Mouse (Mus musculus): Measurements from ENCODE around the gene Tmem43.

Tmem43 gene

DNA sequence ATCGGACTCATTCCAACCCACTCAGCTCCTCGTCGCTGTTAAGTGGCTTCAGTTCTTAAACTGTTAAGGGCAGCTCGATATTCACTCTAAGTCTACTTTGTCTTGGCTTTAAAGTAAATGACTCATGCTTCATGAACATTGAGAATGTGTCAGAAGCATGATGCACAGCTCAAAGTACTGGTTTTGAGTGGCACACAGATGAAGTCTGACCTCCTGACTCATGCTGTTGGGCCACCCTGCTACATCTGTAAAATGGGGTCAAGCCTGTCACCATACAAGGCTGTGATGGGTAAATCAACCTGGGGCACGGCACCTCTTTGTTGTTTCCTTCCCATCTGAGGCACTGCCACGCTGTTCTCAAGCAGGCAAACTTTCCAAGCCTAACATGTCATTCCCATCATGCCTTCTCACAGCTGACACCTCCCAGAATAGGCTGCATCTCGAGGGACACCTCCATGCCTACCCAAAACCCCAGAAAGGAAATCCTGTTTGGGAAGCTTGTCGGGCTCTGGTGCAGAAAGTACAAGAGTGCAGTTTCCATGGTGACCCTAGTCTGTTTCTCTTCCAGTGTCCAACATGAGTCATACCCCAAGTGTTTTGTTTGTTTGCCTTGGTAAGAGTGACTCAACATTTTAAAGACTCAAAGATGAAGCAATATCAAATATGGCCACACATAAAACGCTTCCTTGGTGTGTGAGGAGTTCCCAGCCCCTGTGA is 15.2 kb downstream of the Tmem43 start:
- no peak for DNase-seq (ENCODE audit: extremely low read depth, low read depth, low spot score)

GRCm38 (mm10) chr6:91489872-91490271 is 16.4 kb downstream of the Tmem43 start:
- no peak for DNase-seq (ENCODE audit: extremely low read depth, low read depth, low spot score)

GRCm38 (mm10) chr6:91491004-91491403 is 17.5 kb downstream of the Tmem43 start:
- no peak for DNase-seq (ENCODE audit: extremely low read depth, low read depth, low spot score)

- no peak for DNase-seq (ENCODE audit: extremely low read depth, low read depth, low spot score)
Observed at GRCm38 (mm10) chr6:91493053-91493452, 19.6 kb downstream of the Tmem43 start.

DNA sequence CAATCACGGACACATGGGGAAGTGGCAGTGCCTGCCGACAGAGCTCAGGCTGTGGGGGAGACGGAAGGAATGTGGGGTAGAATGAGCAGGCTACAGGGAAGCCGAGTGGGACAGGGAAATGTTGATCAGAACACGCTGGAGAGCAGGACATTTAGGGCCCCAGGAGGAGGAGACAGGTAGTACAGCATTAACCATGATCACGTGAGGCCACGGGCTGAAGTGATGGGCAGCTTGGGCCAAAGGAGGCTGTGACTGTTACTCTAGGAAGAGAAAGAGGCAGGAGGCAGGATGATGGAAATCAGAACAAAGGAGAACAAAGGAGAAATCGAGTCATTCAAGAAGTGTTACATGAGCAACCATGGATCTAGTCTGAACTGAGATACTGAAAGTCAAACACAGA is 21.0 kb downstream of the Tmem43 start:
- DNase-seq (ENCODE audit: extremely low read depth, low read depth, low spot score): no peak

DNA sequence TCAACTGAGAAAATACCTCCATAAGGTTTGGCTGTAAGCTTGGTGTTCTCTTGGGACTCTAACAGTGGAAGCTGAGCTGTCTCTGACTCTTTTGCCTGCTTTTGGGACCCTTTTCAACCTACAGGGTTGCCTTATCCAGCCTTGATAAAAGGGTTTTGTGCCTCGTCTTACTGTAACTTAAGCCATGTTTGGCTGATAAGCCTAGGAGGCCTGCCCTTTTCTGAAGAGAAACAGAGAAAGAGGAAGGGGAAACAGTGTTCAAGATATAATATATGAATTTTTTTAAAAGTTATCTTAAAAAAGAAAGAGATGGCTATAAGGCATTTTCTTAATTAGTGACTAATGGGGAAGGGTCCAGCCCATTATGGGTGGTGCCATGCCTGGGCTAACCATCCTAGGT is 29.8 kb downstream of the Tmem43 start:
- no peak for DNase-seq (ENCODE audit: extremely low read depth, low read depth, low spot score)

- DNase-seq (ENCODE audit: extremely low read depth, low read depth, low spot score): no peak
Observed at GRCm38 (mm10) chr6:91506036-91506435, 32.5 kb downstream of the Tmem43 start.

DNA sequence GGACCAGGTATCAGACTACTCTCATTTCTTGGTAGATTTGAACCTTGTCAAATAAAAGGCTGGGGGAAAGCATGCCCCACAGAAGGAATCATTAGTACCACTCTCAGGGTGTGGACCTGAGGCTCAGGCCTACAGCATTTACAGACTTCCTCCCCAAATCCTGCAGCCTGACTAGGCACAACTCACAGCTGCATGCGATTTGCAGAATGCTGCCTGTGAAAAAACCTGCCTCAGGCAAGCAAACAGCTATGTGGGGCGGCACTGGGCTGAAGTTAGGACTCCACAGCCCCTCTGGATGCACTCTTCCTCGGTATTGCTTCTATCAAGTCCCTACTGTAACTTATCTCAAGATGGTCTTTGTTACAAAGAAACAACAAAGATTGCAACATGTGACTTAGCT is 34.5 kb downstream of the Tmem43 start:
- no peak for DNase-seq (ENCODE audit: extremely low read depth, low read depth, low spot score)

DNA sequence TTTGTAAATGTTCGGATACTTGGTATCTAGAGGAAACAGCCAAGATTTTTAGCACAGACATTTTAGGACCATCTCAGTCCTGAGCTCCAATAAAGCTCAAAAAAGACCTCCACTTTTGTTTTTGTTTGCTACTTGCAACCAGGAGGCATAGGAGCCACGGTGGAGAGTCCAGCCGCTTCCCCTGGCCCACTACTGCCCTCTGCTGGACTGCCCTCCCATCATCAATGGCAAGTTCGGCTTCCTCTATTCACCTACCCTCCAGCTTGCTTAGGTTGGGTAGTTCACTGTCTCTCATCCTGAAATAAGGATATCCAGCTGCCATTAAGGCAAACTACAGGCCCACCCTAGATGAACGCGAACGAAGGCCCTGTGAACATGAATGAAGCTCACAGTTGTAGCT is 35.8 kb downstream of the Tmem43 start:
- DNase-seq (ENCODE audit: extremely low read depth, low read depth, low spot score): no peak

DNA sequence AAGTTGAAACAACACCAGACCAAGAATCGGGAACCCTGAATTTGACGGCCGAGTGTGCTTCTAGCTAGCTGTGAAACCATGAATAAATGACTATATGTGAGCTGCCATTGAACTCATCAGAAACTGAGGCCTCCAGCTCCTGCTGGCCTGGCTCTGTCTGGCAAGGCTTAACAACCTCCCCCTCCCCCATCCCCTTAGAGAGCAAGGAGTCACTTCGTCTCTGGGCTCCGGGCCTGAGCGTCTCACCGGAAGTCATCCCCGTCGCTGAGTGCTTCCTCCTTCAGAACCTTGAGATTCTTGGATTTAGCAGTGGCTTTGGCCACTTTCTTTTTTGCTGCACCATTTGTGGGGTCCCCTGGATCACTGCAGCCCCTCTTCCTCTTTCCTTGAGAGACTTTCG is 36.7 kb downstream of the Tmem43 start:
- DNase-seq (ENCODE audit: extremely low read depth, low read depth, low spot score): no peak

GRCm38 (mm10) chr6:91514135-91514534 is 40.6 kb downstream of the Tmem43 start:
- DNase-seq (ENCODE audit: extremely low read depth, low read depth, low spot score): no peak

DNA sequence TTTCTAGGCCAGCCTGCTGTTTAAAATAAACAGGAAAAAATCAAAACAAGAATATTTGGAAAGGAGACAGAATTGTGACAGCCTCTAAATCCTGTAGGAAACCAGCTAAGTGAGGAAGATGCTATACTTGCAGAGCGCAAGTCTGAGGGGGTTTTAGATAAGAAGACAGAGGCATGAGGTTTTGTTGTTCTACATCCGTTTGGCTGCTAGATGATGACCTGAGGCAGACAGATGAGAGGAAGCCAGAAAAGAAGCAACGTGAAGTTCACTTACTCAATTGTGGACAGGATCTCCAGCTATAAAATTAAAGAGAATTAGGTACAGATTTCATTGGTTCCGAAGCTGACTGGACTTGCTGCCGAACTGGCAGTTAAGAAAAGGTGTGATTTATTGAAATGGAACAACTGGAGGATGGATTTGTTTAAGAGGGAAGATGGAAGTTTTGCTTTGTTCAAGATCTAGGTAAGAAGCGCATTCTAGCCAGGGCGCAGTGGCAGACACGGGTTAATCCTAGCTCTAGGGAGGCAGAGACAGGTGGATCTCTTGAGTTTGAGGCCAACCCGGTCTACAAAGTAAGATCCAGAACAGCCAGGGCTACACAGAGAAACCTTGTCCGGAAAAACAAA is 41.3 kb downstream of the Tmem43 start:
- DNase-seq (ENCODE audit: extremely low read depth, low read depth, low spot score): no peak

DNA sequence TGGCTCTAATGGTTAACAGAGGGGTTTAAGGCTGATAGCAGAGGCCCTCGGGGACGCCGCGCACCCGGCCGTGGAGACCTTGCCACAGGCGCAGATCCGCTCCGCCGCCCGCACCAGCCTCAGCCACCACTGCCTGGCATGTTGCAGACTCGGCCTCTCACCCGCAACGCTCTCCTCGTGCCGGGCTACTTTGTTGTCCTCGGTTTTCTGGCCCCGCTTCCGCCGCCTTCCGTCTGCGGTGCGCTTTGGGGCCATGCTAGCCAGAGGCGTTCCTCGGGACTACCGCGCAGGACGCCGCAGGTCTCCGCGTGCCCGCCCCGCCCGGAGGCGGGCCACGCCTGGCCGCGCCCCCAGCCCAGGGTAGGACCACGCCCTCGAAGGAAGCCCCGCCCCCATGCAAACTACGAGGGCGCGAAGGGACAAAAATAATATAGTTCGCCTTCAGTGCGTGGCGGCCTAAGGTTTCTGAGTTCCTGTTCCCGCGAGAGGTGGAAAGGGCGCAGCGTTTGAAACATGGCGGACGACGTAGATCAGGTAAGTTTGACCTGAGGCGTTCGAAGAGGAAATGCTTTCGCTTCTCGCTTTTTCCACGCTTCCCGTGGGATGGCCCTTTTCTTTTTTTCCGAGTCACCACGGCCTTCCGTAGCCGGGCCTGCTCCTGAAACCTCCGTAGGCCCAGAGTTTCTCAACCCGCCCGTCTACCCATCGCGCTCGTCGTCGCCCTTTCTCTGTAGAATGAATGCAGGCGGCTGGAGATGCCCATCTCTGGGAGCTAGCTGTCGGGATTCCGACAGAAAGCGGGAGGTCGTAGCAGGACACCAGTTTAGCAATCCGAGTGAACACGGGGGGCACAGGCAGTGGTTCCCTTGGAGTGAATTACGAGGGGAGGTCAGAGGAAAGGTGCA is 42.3 kb downstream of the Tmem43 start, which contains the start of the genes Xpc and Lsm3:
Gene Xpc (minus strand): TSS at position 344 of the 905 bp plus-strand sequence.
Gene Lsm3 (plus strand): TSS at position 384 of the 905 bp plus-strand sequence.
- DNase-seq (ENCODE audit: extremely low read depth, low read depth, low spot score): peak; percentile 56

DNA sequence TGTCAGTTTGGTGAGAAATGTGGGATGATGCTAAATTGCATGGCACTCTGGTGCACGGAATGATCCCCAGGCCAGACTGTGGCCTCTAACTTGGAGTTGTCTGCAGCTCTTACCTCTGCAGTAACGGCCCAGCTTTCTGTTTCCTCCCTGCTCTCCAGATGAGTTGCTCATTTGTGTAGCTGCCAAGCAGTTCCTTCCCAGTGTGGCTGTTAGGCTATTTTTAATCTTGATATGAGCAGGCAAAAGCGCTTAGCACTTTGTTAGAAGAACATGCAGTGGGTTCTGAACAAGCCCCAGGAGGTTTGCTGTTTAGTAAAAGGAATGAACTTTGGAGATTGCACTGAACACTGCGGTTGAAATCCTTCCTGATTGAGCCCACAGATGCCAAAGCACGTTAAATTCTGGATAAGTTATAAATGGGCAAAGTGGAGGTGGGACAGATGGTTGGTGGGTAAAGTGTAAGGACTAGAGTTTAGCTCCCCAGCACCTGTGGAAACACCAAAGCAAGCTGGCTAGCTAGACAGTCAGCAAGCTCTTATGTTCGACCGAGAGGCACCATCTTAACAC is 45.0 kb downstream of the Tmem43 start:
- DNase-seq (ENCODE audit: extremely low read depth, low read depth, low spot score): no peak

DNA sequence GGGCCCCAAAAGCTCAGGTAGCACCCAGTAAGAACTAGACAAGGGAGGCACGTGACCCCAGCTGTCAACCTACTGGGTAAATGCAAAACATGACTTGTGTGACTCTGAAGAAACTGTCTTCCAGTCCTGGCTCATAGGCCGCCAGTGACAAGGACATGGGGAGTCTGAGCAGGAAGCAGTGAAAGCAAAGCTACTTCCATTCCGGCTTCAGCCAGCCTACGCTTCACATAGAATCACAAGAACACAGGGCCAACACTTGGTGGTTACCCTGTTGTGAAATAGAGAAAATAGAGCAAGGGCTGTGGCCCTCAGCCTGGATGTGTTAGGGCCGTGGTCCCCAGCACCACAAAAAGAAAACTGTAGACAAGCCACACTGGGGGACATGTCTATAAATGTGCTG is 49.3 kb downstream of the Tmem43 start:
- DNase-seq (ENCODE audit: extremely low read depth, low read depth, low spot score): no peak

DNA sequence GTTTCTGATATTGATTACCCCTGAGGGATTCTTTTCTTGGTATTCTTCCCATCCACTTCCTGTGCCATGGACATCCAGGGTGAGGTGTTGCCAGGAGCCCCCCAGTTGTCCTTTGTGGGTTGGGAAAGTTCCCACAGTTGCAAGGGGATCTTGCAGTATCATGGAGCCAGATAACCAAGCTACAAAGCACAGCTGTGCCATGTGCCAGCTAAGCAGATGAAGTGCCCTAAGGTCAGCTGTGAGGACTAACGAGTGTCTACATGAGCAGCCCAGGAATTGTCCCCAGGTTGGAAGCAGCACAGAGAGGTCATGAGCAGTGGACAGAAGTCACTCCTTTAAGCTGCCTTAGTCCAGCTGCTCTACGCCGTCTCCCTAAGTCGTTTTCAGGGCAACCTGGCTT is 52.0 kb downstream of the Tmem43 start:
- no peak for DNase-seq (ENCODE audit: extremely low read depth, low read depth, low spot score)

DNA sequence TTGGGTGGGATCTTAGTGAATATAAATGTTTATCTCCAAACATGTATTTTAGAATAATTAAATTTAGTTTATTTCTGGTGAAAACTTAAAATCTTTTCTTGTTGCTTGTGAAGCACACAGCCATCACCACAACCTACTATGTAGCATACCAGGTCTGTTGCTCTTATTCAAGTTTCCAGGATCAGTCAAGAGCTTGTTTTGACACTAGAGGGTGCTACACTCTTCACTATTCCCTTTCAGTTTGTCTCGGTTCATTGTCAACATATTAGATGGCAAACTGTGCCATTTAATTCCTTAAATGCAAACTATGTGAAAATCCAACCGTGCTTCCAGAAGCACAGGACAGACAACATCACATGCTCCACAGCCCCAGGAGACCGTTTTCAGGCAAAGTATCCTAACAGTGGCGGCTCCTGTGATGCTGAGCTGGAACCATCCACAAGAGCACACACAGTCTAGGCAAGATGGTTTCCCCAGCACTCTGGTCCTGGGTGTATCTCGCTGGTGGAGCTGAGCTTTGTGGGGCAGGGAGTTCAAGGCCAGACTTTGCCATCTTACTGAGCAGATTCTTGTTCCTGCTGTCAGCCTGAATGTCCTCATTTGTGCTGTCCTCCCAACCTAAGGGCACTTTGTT is 53.8 kb downstream of the Tmem43 start:
- no peak for DNase-seq (ENCODE audit: extremely low read depth, low read depth, low spot score)

GRCm38 (mm10) chr6:91528265-91528664 is 54.8 kb downstream of the Tmem43 start:
- DNase-seq (ENCODE audit: extremely low read depth, low read depth, low spot score): no peak

- DNase-seq (ENCODE audit: extremely low read depth, low read depth, low spot score): no peak
Observed at GRCm38 (mm10) chr6:91530673-91531072, 57.2 kb downstream of the Tmem43 start.

DNA sequence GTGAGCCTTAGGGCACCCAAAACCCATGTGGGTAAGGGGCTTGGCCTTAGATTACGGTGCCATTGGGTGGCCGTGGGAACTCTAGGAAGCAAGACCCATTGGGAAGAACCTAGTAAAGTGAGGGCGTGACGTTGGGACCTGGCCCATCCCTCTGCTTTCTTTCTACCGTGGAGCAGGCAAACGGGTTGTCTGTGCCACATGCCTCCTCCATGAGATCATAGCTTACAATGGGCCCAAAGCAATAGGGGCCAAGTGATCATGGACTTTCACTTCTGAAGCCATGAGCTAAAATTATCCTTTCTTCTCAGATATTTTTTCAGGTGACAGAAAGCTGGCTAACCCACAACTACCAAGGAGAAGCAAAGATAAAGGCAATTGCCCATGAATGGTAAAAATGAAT is 57.8 kb downstream of the Tmem43 start:
- DNase-seq (ENCODE audit: extremely low read depth, low read depth, low spot score): no peak

DNA sequence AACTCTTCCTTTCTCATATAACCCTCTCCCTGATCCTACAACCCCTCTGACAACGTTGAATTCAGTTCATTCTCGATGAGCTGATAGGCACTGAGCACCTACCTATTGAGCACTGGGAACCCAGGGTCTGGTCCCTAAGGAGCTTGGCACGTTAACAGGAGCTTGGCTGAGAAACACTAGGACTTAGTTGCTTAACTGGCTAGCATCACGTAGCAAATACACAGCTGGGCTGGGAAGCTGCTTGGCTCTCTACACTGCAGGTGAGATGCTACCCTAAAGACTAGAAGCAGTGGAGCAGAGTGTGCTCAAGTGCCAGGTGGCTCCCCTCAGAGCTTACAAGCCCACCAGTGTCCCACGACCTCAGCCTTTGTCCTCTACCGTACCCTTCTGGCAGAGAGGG is 59.2 kb downstream of the Tmem43 start:
- no peak for DNase-seq (ENCODE audit: extremely low read depth, low read depth, low spot score)
